Mouse (Mus musculus) embryonic facial prominence, embryonic 14.5 days (tissue): ENCODE data around the gene Lmod1. TPM values are rescaled to one million over a fixed set of nuclear protein-coding genes. Genes with fewer than 3 reads are reported as not detected.

Experiments
- ATAC-seq: fragments of 200-750 bp; cut with Nextera tagmentation; 2 replicates; pipeline ENCODE4 v1.8.0; 2017; ENCODE audit warnings: low read depth, moderate number of reproducible peaks, moderate TSS enrichment
- DNase-seq: peaks from one replicate; pipeline ENCODE4 v3.0.0-alpha.2; 2015; ENCODE audit warnings: low spot score
- H3K27ac ChIP-seq: fragments of 300-500 bp; sonication (generic); replicated peaks from 2 replicates; pipeline ENCODE4 v1.5.1; 2014; ENCODE audit warnings: low read depth, mild to moderate bottlenecking, low read length, moderate library complexity
- H3K27me3 ChIP-seq: fragments of 300-500 bp; sonication (generic); replicated peaks from 2 replicates; pipeline ENCODE4 v1.6.1; 2014; ENCODE audit warnings: low read length; ENCODE audit not compliant: control insufficient read depth, insufficient read depth
- H3K36me3 ChIP-seq: fragments of 300-500 bp; sonication (generic); 2 replicates; pipeline ENCODE4 v1.6.1; 2014; ENCODE audit warnings: low read length, mixed read lengths; ENCODE audit not compliant: control insufficient read depth, insufficient read depth
- H3K4me1 ChIP-seq: fragments of 300-500 bp; sonication (generic); 2 replicates; pipeline ENCODE4 v1.6.1; 2014; ENCODE audit warnings: antibody characterized with exemption, low read length; ENCODE audit not compliant: control insufficient read depth, insufficient read depth
- H3K4me2 ChIP-seq: fragments of 300-500 bp; sonication (generic); 2 replicates; pipeline ENCODE4 v1.6.1; 2014; ENCODE audit warnings: low read depth, mild to moderate bottlenecking, low read length, moderate library complexity, mixed read lengths
- H3K4me3 ChIP-seq: fragments of 300-500 bp; sonication (generic); 2 replicates; pipeline ENCODE4 v1.5.1; 2014; ENCODE audit warnings: low read depth, mild to moderate bottlenecking, low read length
- H3K9ac ChIP-seq: fragments of 300-500 bp; sonication (generic); 2 replicates; pipeline ENCODE4 v1.6.1; 2014; ENCODE audit warnings: low read depth, mild to moderate bottlenecking, low read length, moderate library complexity, mixed read lengths
- H3K9me3 ChIP-seq: fragments of 300-500 bp; sonication (generic); 2 replicates; pipeline ENCODE4 v1.6.1; 2016; ENCODE audit warnings: low read length; ENCODE audit not compliant: control insufficient read depth
- WGBS: fragments of 180-500 bp; shearing (Covaris S2); extraction: QIAGEN DNeasy Blood & Tissue Kit; methylation state at CpG from one replicate; pipeline ENCODE4 v1.1.7; 2014; 5-methylcytosine and 5-hydroxymethylcytosine counted together
- polyA plus RNA-seq: library from polyadenylated mRNA; unstranded; fragments of >200 nt; fragmentation: Nextera tagmentation; extraction: Ambion mirVana; gene quantifications from 2 replicates; pipeline ENCODE4 v1.2.1, GENCODE M21; 2014

Lmod1 gene
- 1.0 and 1.4 TPM in 2 replicates for polyA plus RNA-seq

DNA sequence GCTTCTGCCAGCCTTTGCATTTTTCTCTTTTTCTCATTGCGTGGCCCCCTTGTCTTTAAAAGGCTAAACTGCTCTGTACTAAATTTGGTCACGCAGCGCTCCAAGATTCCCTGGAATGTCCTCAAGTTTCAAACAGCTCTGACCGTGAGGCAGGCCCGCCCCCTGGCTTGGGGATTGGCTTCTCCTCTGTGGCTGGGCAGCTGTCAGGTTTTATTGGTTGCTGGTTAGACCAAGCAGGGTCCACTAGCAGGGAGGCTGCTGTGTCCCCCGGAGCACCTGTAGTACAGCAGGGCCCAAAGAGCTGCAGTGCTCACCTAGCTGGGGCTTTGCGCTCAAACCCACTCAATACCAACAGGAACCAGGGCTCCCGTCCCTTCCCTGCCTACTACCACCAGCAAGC, at the start of gene Lmod1:
Lmod1 (plus strand) TSS at position 237 of the 400 bp plus-strand sequence.
- Histone ChIP-seq H3K9ac (no peak within 1 kb of the TSS; the same call in 1 of the 2 replicates), H3K4me2 (peak within 1 kb of the TSS; percentile 18), H3K27me3 (no peaks in the 10 kb centered on the region), H3K36me3 (no peaks in the 10 kb centered on the region), H3K4me1 (peaks cover 5% of the 10 kb centered on the region; the same call in 1 of the 2 replicates), H3K27ac (0 out of 2 replicates have a peak within 1 kb of the TSS, but pooled peaks have one; percentile 28), H3K9me3 (no peaks in the 10 kb centered on the region), H3K4me3 (peak within 1 kb of the TSS; percentile 7; the same call in 1 of the 2 replicates)
- peak; percentile 93 for ATAC-seq
- DNase-seq = peak; percentile 91
- 12% methylated on average over 8 of the region's 8 CpGs for WGBS

DNA sequence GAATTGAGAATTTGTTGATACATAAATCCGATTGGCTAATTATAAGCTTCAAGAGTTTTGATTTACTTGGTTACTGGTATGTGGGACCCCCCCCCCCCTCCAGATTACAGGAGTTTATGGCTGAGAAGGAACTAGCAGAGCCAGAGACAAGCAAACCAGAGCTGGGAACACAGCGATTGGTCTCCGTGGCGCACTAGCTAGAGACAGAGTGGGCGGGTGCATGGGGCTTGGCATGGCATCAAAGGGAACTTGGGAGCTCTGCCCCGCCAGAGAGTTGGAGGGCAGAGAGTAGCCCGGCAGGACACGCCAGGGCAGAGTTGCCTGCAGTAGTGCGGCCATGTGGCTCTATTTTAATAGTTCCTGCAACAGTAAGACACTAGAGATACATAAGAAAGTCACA, 44.0 kb upstream of the Lmod1 start:
- H3K9me3 ChIP-seq = no peaks in the 10 kb centered on the region
- H3K4me3 ChIP-seq = no peak overlapping the region
- ATAC-seq (no peak), DNase-seq (peak; percentile 74)
- peaks cover 7% of the 10 kb centered on the region; the same call in 1 of the 2 replicates for H3K4me1 ChIP-seq
- H3K4me2 ChIP-seq = no peak overlapping the region
- H3K9ac ChIP-seq = no peak overlapping the region
- H3K36me3 ChIP-seq = peaks cover 37% of the 10 kb centered on the region
- H3K27me3 ChIP-seq = no peaks in the 10 kb centered on the region
- no peak overlapping the region for H3K27ac ChIP-seq
- WGBS = 81% methylated on average over 9 of the region's 9 CpGs

DNA sequence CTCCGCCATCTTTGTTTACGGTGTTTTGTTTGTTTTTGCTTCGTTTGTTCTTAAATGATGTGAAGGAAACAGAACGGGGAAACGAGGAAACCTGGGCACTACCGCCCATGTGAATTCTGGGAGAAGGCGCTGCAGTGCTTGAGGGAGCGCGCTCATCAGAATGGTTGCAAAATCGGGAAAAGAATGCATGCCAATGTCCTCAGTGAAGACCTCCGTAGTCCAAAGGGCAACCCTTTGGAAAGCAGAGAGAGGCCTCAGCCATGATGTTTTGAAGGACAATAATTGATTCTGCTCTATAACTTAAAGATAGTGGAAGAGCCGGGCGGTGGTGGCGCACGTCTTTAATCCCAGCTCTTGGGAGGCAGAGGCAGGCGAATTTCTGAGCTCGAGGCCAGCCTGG, 42.8 kb upstream of the Lmod1 start:
- Histone ChIP-seq H3K4me1 (peaks cover 7% of the 10 kb centered on the region; the same call in 1 of the 2 replicates), H3K9me3 (no peaks in the 10 kb centered on the region), H3K36me3 (peaks cover 26% of the 10 kb centered on the region), H3K27ac (no peak overlapping the region), H3K27me3 (no peaks in the 10 kb centered on the region), H3K9ac (no peak overlapping the region), H3K4me2 (no peak overlapping the region), H3K4me3 (no peak overlapping the region)
- WGBS = 95% methylated on average over 17 of the region's 17 CpGs
- no peak for ATAC-seq
- DNase-seq = no peak

DNA sequence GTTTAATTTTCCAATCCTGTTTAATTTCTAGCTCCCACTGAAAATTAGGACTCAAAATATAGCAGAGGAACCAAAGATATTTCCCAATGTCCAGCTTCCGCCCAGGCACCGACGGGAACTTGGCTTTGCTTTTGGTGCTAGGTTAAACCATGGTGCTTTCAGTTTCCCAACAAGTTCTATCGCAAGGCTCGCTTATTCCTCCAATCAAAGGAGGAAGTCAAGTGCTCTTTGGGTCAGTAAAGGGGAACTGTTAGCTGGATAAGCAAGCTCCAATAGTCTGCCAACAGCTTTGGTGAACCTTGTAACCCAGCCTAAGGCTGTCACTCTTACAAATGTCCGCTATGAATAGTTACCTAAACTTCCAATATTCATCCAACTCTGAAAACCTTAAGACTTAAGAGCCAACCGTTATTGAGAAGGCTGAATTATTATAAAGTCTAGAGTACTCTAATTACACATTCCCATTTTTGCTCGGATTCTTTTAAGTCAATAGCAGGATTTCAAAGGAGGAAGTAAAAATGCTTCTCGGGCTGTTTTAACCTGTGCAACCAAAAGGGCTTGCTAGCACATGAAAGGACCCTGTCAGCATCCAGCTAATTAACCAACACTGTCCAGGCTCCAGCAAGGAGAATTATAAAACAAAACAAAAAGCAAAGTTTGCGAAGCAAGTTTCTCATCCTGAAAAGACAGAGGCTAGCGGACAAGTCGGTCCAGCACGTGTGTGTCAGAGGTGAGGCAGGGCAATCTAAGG, 41.9 kb upstream of the Lmod1 start:
- Histone ChIP-seq H3K4me3 (peak overlapping the region; percentile 86), H3K4me2 (peak overlapping the region; percentile 74), H3K27ac (peak overlapping the region; percentile 91), H3K9ac (peak overlapping the region; percentile 92), H3K4me1 (peaks cover 7% of the 10 kb centered on the region; the same call in 1 of the 2 replicates), H3K27me3 (no peaks in the 10 kb centered on the region), H3K36me3 (peaks cover 18% of the 10 kb centered on the region), H3K9me3 (no peaks in the 10 kb centered on the region)
- DNase-seq = peak; percentile 53
- no peak; the same call in 1 of the 2 replicates for ATAC-seq
- WGBS = 31% methylated on average over 13 of the region's 13 CpGs

DNA sequence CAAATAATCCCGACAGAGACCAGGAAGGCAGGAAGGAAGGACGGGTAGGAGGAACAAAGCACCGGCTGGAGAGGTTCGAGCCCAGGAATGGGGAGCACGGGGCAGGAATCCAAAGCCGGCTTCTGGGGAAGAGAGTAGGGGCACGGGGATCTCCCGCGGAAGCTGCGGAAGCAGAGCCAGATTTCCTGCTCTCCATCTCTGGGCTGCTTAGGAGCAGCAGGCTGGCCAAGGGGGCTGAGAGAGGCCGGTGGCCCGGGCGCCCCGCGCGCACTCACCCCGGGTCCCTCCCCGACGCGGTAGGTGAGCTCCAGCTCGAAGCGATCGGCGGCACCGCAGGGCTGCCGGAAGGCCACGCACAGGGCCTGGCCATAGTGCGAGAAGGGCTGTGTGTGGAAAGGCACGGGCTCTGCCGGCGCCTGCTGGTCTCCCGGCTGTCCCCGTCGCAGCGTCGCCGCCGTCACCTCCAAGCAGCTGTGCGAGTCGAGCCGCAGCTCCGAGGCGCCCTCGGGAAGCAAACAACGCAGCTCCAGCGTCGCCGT, 41.3 kb upstream of the Lmod1 start:
- ATAC-seq = peak; percentile 78

DNA sequence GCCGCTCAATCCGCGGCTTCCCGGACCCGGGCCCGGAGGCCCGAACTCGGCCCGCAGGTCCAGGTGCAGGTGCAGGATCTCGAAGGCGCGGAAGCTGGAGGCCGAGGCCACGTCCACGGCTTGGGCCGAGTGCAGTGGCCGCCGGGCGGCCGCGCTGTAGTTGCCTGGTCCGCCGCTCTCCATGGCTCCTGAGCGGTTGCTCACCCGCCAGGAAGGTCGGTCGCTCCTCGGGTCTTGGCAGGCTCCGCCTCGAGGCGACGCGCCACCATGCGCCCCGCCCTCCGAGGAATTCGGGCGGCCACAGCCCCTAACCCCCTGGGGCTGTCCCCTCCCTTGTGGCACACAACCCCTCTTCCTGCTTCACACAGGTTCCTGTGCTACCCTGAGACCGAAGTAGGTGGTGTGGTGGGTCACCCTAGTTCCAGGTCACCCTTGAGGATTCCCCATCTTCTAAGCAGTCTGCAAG, 40.7 kb upstream of the Lmod1 start, which contains the start of gene Rnpep:
Rnpep (minus strand) TSS at position 259 of the 466 bp plus-strand sequence.
- peak; percentile 83 for DNase-seq
- H3K27ac ChIP-seq = peak within 1 kb of the TSS; percentile 91
- peak within 1 kb of the TSS; percentile 86 for H3K4me3 ChIP-seq
- H3K36me3 ChIP-seq = peaks cover 6% of the 10 kb centered on the region; the same call in 1 of the 2 replicates
- H3K4me1 ChIP-seq = peaks cover 7% of the 10 kb centered on the region; the same call in 1 of the 2 replicates
- H3K4me2 ChIP-seq = peak within 1 kb of the TSS; percentile 74
- peak within 1 kb of the TSS; percentile 92 for H3K9ac ChIP-seq
- WGBS = 0% methylated on average over 6 of the region's 39 CpGs
- peak; percentile 92 for ATAC-seq
- no peaks in the 10 kb centered on the region for H3K27me3 ChIP-seq
- H3K9me3 ChIP-seq = no peaks in the 10 kb centered on the region

More for the DNA sequence above, 41.3 kb upstream of the Lmod1 start:
- Histone ChIP-seq H3K27ac (peak overlapping the region; percentile 91), H3K4me2 (peak overlapping the region; percentile 74), H3K27me3 (no peaks in the 10 kb centered on the region), H3K4me1 (peaks cover 7% of the 10 kb centered on the region; the same call in 1 of the 2 replicates), H3K4me3 (peak overlapping the region; percentile 86), H3K9me3 (no peaks in the 10 kb centered on the region), H3K9ac (peak overlapping the region; percentile 92), H3K36me3 (peaks cover 11% of the 10 kb centered on the region)
- peak; percentile 58 for DNase-seq
- WGBS = 2% methylated on average over 6 of the region's 48 CpGs

DNA sequence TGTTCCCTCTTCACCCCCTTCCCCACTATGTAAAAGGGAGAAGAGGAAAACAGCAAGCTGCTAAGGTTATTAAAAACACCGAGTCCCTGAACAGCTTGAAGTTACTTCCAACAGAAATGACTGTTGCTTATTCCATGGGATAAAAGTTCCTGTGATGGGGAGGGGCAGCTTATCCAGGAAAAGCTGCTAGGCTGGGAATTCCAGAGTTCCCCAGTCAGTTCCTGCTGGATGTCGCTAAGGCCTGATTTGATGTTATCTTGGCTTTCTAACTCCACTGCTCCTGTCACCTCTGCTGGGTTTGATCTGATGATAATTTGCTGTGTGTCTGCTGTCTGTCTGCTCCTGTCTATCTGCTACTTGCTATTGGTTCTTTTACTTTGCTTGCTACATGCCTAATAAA, 38.3 kb upstream of the Lmod1 start:
- H3K9me3 ChIP-seq = no peaks in the 10 kb centered on the region
- no peaks in the 10 kb centered on the region for H3K27me3 ChIP-seq
- no peak overlapping the region for H3K9ac ChIP-seq
- H3K4me1 ChIP-seq = 0 out of 2 replicates have a peak, but pooled peaks cover 1% of the 10 kb centered on the region
- ATAC-seq (no peak), DNase-seq (no peak)
- H3K4me3 ChIP-seq = no peak overlapping the region
- WGBS = 63% methylated on average over 2 of the region's 2 CpGs
- no peaks in the 10 kb centered on the region for H3K36me3 ChIP-seq
- no peak overlapping the region for H3K27ac ChIP-seq
- H3K4me2 ChIP-seq = no peak overlapping the region

DNA sequence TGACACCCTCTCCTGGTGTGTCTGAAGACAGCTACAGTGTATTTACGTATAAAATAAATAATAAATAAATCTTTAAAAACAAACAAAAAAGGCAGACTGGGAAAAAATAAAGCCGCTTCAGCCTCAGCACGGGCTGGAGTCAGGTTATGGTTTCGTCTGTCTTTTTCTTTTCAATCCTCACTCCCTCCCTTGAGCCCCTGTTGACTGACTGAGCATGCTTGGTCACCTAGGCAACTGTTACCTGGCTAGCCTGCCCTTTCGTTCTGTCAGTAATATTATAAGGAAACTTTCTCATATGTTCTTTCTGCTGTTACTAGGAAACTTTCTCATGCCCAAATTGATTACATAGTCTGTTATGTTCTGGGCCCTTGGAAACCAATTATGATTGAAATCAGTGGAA, 33.7 kb upstream of the Lmod1 start:
- H3K9me3 ChIP-seq = no peaks in the 10 kb centered on the region
- WGBS = 65% methylated on average over 5 of the region's 5 CpGs
- DNase-seq = peak; percentile 24
- no peak overlapping the region for H3K9ac ChIP-seq
- no peaks in the 10 kb centered on the region for H3K4me1 ChIP-seq
- 0 out of 2 replicates have a peak, but pooled peaks have one; percentile 60 for ATAC-seq
- H3K36me3 ChIP-seq = peaks cover 13% of the 10 kb centered on the region
- H3K4me2 ChIP-seq = no peak overlapping the region
- no peaks in the 10 kb centered on the region for H3K27me3 ChIP-seq
- no peak overlapping the region for H3K4me3 ChIP-seq
- H3K27ac ChIP-seq = no peak overlapping the region
